Mouse (Mus musculus): ENCODE data around the gene Ifrd2. TPM values are rescaled to one million over a fixed set of nuclear protein-coding genes. Genes with fewer than 3 reads are reported as not detected.

The Ifrd2 gene
- polyA plus RNA-seq, 1 experiment from 2014 or later = 39.3 TPM

DNA sequence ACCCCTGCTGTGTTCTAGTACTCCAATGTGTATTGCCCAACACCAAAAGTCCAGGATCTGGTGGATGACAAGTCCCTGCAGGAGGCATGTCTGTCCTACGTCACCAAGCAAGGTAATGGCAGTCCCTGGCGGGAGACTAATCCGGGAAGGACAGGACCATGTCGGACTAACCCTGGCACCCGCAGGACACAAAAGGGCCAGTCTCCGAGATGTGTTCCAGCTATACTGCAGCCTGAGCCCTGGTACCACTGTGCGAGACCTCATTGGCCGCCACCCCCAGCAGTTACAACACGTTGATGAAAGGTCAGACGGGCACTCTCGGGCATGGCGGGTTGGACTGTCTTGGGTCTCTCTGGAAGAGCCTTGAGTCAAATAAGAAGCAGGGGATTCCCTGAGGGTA is 42.7 kb upstream of the Ifrd2 start:
- Histone ChIP-seq H3K4me2 (no peak overlapping the region), H3K9ac (no peak overlapping the region), H3K27me3 (no peaks in the 10 kb centered on the region), H3K36me3 (peaks cover 26% of the 10 kb centered on the region), H3K4me1 (peaks cover 46% of the 10 kb centered on the region), H3K9me3 (no peaks in the 10 kb centered on the region), H3K4me3 (no peak overlapping the region), H3K27ac (no peak overlapping the region)
- 92% methylated on average over 12 of the region's 12 CpGs for WGBS
- ATAC-seq (ENCODE audit: insufficient number of reproducible peaks, insufficient read depth, low FRiP score, low TSS enrichment, low read depth) = no peak

GRCm38 (mm10) chr9:107545199-107545598 is 42.2 kb upstream of the Ifrd2 start:
- ATAC-seq (ENCODE audit: insufficient number of reproducible peaks, insufficient read depth, low FRiP score, low TSS enrichment, low read depth) = no peak
- WGBS = 84% methylated on average over 10 of the region's 10 CpGs
- peaks cover 46% of the 10 kb centered on the region for H3K4me1 ChIP-seq

DNA sequence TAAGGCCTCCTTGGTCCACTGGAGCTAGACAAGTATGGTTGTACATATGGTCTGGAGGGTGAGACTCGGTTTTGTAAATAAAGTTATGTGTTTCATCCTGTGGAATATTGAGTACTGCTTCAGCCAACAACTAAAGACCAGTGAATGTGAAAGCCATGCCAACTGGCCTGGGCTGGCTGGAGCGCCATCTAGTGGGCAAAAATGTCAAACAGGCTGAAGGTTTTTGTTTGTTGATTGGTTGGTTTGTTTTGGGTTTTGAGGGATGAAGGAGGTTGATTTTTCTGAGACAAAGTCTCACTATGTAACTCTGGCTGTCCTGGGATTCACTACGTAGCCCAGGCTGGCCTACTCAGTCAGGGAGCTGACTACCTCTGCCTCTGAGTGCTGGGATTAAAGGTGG is 41.8 kb upstream of the Ifrd2 start:
- 0 out of 2 replicates have a peak, but pooled peaks cover 5% of the 10 kb centered on the region for H3K27me3 ChIP-seq
- no peak overlapping the region for H3K4me2 ChIP-seq
- no peak overlapping the region for H3K9ac ChIP-seq
- H3K27ac ChIP-seq = no peak overlapping the region
- ATAC-seq (ENCODE audit: insufficient number of reproducible peaks, insufficient read depth, low FRiP score, low TSS enrichment, low read depth) = no peak
- peaks cover 48% of the 10 kb centered on the region for H3K4me1 ChIP-seq
- WGBS = 9% methylated on average over 3 of the region's 3 CpGs
- H3K9me3 ChIP-seq = no peaks in the 10 kb centered on the region
- H3K36me3 ChIP-seq = peaks cover 21% of the 10 kb centered on the region
- H3K4me3 ChIP-seq = no peak overlapping the region

More at GRCm38 (mm10) chr9:107545199-107545598, 42.2 kb upstream of the Ifrd2 start:
- Histone ChIP-seq H3K9me3 (no peaks in the 10 kb centered on the region), H3K27ac (no peak overlapping the region), H3K36me3 (peaks cover 21% of the 10 kb centered on the region), H3K27me3 (0 out of 2 replicates have a peak, but pooled peaks cover under 1% of the 10 kb centered on the region), H3K4me2 (no peak overlapping the region), H3K9ac (0 out of 2 replicates have a peak overlapping the region, but pooled peaks have one; percentile 8), H3K4me3 (no peak overlapping the region)

- peaks cover 53% of the 10 kb centered on the region for H3K4me1 ChIP-seq
- WGBS = 3% methylated on average over 20 of the region's 20 CpGs
- H3K27me3 ChIP-seq = 0 out of 2 replicates have a peak, but pooled peaks cover 7% of the 10 kb centered on the region
- peak; percentile 66 for ATAC-seq (ENCODE audit: insufficient number of reproducible peaks, insufficient read depth, low FRiP score, low TSS enrichment, low read depth)
- peak within 1 kb of the TSS; percentile 54 for H3K9ac ChIP-seq
- H3K4me3 ChIP-seq = peak within 1 kb of the TSS; percentile 26
- H3K4me2 ChIP-seq = peak within 1 kb of the TSS; percentile 56
- peaks cover 21% of the 10 kb centered on the region for H3K36me3 ChIP-seq
- no peaks in the 10 kb centered on the region for H3K9me3 ChIP-seq
- H3K27ac ChIP-seq = peak within 1 kb of the TSS; percentile 69
These were observed 40.4 kb upstream of the Ifrd2 start, which contains the start of gene Zmynd10 for GRCm38 (mm10) chr9:107547026-107547425. Gene Zmynd10, plus strand, starts transcription at chr9:107547298.

DNA sequence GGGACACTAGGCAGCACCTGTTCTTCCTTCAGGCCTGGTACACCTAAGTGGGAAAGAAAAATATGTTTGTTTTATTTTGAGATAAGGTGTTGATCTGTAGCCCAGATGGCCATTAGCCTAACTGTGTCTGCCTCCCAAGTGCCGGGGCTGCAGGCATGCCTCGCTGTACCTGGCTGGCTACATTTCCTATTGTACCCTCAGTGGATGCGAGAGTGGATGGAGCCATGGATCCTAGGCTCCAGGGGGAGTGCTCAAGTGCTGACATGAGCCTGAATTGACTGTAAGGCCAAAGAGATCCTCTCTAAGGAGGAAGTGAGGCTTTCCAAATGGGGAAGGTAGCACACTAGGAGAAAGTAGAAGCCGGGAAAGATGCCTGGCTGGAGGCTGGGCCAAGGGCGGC is 39.5 kb upstream of the Ifrd2 start:
- peak overlapping the region; percentile 56; the same call in 1 of the 2 replicates for H3K4me2 ChIP-seq
- H3K27ac ChIP-seq = no peak overlapping the region
- no peak overlapping the region for H3K4me3 ChIP-seq
- peaks cover 21% of the 10 kb centered on the region for H3K36me3 ChIP-seq
- H3K4me1 ChIP-seq = peaks cover 55% of the 10 kb centered on the region
- H3K9ac ChIP-seq = no peak overlapping the region
- no peak for ATAC-seq (ENCODE audit: insufficient number of reproducible peaks, insufficient read depth, low FRiP score, low TSS enrichment, low read depth)
- WGBS = 78% methylated on average over 5 of the region's 5 CpGs
- 0 out of 2 replicates have a peak, but pooled peaks cover 7% of the 10 kb centered on the region for H3K27me3 ChIP-seq
- no peaks in the 10 kb centered on the region for H3K9me3 ChIP-seq

GRCm38 (mm10) chr9:107548820-107549219 is 38.6 kb upstream of the Ifrd2 start:
- Histone ChIP-seq H3K9me3 (no peaks in the 10 kb centered on the region), H3K4me2 (no peak overlapping the region), H3K27me3 (0 out of 2 replicates have a peak, but pooled peaks cover 7% of the 10 kb centered on the region), H3K9ac (no peak overlapping the region), H3K27ac (no peak overlapping the region), H3K36me3 (peaks cover 17% of the 10 kb centered on the region), H3K4me1 (peaks cover 62% of the 10 kb centered on the region), H3K4me3 (no peak overlapping the region)
- 86% methylated on average over 10 of the region's 10 CpGs for WGBS
- no peak for ATAC-seq (ENCODE audit: insufficient number of reproducible peaks, insufficient read depth, low FRiP score, low TSS enrichment, low read depth)

- H3K4me2 ChIP-seq = no peak overlapping the region
- no peak overlapping the region for H3K27ac ChIP-seq
- H3K4me1 ChIP-seq = peaks cover 63% of the 10 kb centered on the region
- peaks cover 10% of the 10 kb centered on the region for H3K36me3 ChIP-seq
- no peak overlapping the region for H3K4me3 ChIP-seq
- H3K9me3 ChIP-seq = no peaks in the 10 kb centered on the region
- WGBS = 74% methylated on average over 20 of the region's 20 CpGs
- no peak overlapping the region for H3K9ac ChIP-seq
- ATAC-seq (ENCODE audit: insufficient number of reproducible peaks, insufficient read depth, low FRiP score, low TSS enrichment, low read depth) = no peak
- 0 out of 2 replicates have a peak, but pooled peaks cover 7% of the 10 kb centered on the region for H3K27me3 ChIP-seq
These were observed 38.0 kb upstream of the Ifrd2 start for GRCm38 (mm10) chr9:107549297-107550074.

GRCm38 (mm10) chr9:107550491-107551116 is 36.8 kb upstream of the Ifrd2 start:
- Histone ChIP-seq H3K27me3 (0 out of 2 replicates have a peak, but pooled peaks cover 7% of the 10 kb centered on the region), H3K9ac (peak overlapping the region; percentile 84), H3K4me2 (peak overlapping the region; percentile 96), H3K36me3 (no peaks in the 10 kb centered on the region), H3K4me3 (peak overlapping the region; percentile 56), H3K27ac (peak overlapping the region; percentile 73; the same call in 1 of the 2 replicates), H3K4me1 (peaks cover 62% of the 10 kb centered on the region), H3K9me3 (no peaks in the 10 kb centered on the region)
- 28% methylated on average over 23 of the region's 23 CpGs for WGBS
- ATAC-seq (ENCODE audit: insufficient number of reproducible peaks, insufficient read depth, low FRiP score, low TSS enrichment, low read depth) = no peak

DNA sequence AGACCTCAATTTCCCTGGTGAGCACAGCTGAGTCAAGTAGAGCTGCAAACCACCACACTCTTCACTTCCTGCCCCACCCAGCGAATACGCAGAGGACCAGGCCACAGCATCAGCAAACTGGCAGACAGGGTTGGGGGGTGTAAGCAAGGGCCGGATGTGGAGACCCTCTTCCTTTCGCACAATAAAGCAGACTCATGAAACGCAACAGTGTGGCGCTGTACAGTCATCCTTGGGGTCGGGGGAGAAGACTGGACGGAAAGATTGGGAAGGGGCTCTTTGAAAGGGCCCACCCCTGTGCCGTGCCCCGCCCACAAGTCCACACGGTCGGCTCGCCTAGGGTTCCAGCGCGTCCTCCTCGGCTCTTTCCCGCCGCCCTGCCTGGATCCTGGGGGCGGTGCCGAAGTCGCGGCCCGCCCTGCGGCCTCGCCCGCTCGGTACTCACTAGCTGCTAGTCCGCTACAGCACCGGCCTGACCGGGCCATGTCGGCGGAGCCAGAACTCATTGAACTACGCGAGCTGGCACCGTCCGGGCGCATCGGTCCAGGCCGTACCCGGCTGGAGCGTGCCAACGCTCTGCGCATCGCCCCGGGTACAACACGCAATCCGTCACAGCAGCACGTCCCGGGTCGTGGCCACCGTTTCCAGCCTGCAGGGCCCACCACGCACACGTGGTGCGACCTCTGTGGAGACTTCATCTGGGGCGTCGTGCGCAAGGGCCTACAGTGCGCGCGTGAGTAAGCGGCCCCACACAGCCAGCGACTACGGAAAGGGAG is 36.1 kb upstream of the Ifrd2 start, which contains the start of gene Rassf1:
Gene Rassf1, plus strand, starts transcription at position 439 of the 773 bp plus-strand sequence.
- Histone ChIP-seq H3K4me1 (peaks cover 62% of the 10 kb centered on the region), H3K9me3 (no peaks in the 10 kb centered on the region), H3K4me2 (peak within 1 kb of the TSS; percentile 96), H3K9ac (peak within 1 kb of the TSS; percentile 84), H3K36me3 (no peaks in the 10 kb centered on the region), H3K27me3 (0 out of 2 replicates have a peak, but pooled peaks cover 7% of the 10 kb centered on the region), H3K27ac (peak within 1 kb of the TSS; percentile 73), H3K4me3 (peak within 1 kb of the TSS; percentile 56)
- WGBS = under 1% methylated on average over 63 of the region's 63 CpGs
- no peak for ATAC-seq (ENCODE audit: insufficient number of reproducible peaks, insufficient read depth, low FRiP score, low TSS enrichment, low read depth)

GRCm38 (mm10) chr9:107551890-107552355 is 35.5 kb upstream of the Ifrd2 start:
- Histone ChIP-seq H3K4me3 (peak overlapping the region; percentile 56), H3K27ac (peak overlapping the region; percentile 73), H3K9me3 (no peaks in the 10 kb centered on the region), H3K27me3 (0 out of 2 replicates have a peak, but pooled peaks cover 7% of the 10 kb centered on the region), H3K36me3 (peaks cover 4% of the 10 kb centered on the region), H3K4me2 (peak overlapping the region; percentile 96), H3K9ac (peak overlapping the region; percentile 84), H3K4me1 (peaks cover 62% of the 10 kb centered on the region)
- 8% methylated on average over 8 of the region's 8 CpGs for WGBS
- no peak for ATAC-seq (ENCODE audit: insufficient number of reproducible peaks, insufficient read depth, low FRiP score, low TSS enrichment, low read depth)
